Mouse (Mus musculus): ENCODE data around the gene Rbbp4. TPM values are rescaled to one million over a fixed set of nuclear protein-coding genes. Genes with fewer than 3 reads are reported as not detected.

Rbbp4 gene
- polyA plus RNA-seq, 1 experiment: 419 TPM

DNA sequence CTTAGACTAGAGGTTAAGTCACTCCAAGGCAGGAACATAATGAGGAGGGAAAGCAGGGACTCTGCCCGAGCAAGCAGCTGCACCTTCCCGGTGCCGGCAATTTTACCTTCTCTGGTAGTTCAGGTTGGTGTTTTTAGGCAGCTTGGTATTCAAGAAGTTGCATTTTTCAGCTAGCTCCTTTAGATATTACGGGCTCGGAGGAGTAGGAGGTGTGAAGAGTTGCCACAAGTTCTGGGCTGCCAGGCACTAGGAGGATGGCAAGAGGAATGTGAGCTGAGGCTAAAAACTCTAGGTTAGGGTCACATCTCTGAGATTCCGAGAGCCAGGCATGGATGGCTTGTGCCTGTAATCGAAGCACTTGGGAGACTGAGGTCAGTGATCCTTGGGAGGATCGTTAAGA, 45.5 kb downstream of the Rbbp4 start:
- Histone ChIP-seq H3K4me1 (ENCODE audit: control insufficient read depth, insufficient read depth, low read length) (peaks cover 3% of the 10 kb centered on the region), H3K9ac (ENCODE audit: low read depth, poor library complexity, severe bottlenecking) (no peak overlapping the region), H3K9me3 (replicated peaks; ENCODE audit: control insufficient read depth, insufficient read depth, low read length, poor library complexity, severe bottlenecking) (no peaks in the 10 kb centered on the region), H3K27ac (ENCODE audit: insufficient read depth, low read length) (no peak overlapping the region), H3K27me3 (ENCODE audit: control insufficient read depth, insufficient read depth, low read length, poor library complexity, severe bottlenecking) (peaks cover 5% of the 10 kb centered on the region; the same call in 1 of the 2 replicates), H3K4me3 (ENCODE audit: low read depth, low read length) (no peak overlapping the region), H3K36me3 (ENCODE audit: control insufficient read depth, insufficient read depth, low read length, poor library complexity, severe bottlenecking) (no peaks in the 10 kb centered on the region)
- TF ChIP-seq POLR2A (IDR thresholded peaks at IDR 0.05; ENCODE audit: insufficient read depth, low read length): no peak
- TF ChIP-seq EP300 (IDR thresholded peaks at IDR 0.05; ENCODE audit: insufficient read depth, low read depth, low read length): no peak
- no peak for TF ChIP-seq CTCF (IDR thresholded peaks at IDR 0.05; ENCODE audit: low read depth, low read length)

DNA sequence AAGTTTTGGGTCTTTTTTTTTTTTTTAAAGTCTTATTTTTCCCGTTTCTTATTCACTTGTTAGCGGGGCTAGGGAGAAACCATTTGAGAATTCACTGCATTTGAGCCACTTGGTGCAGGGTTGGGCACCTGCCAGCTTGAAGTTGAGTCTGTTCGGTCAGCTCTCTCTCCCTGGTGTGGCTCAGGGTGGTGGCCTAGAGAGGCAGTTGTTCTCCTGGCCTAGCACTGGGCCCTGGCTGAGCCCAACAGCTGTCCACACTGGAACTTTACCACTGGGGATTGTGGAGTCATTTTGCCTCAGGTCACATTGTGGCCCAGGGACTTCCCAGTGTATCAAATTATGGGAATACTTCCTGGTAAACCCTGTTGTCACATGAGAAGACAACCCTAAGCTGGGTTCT, 47.1 kb downstream of the Rbbp4 start:
- H3K36me3 ChIP-seq (ENCODE audit: control insufficient read depth, insufficient read depth, low read length, poor library complexity, severe bottlenecking): no peaks in the 10 kb centered on the region
- H3K9me3 ChIP-seq (replicated peaks; ENCODE audit: control insufficient read depth, insufficient read depth, low read length, poor library complexity, severe bottlenecking): no peaks in the 10 kb centered on the region
- TF ChIP-seq CTCF (IDR thresholded peaks at IDR 0.05; ENCODE audit: low read depth, low read length) (no peak), EP300 (IDR thresholded peaks at IDR 0.05; ENCODE audit: insufficient read depth, low read depth, low read length) (no peak), POLR2A (IDR thresholded peaks at IDR 0.05; ENCODE audit: insufficient read depth, low read length) (no peak)
- no peaks in the 10 kb centered on the region for H3K4me1 ChIP-seq (ENCODE audit: control insufficient read depth, insufficient read depth, low read length)
- peaks cover 5% of the 10 kb centered on the region; the same call in 1 of the 2 replicates for H3K27me3 ChIP-seq (ENCODE audit: control insufficient read depth, insufficient read depth, low read length, poor library complexity, severe bottlenecking)
- H3K4me3 ChIP-seq (ENCODE audit: low read depth, low read length): no peak overlapping the region
- peak overlapping the region; percentile 68 for H3K9ac ChIP-seq (ENCODE audit: low read depth, poor library complexity, severe bottlenecking)
- no peak overlapping the region for H3K27ac ChIP-seq (ENCODE audit: insufficient read depth, low read length)

DNA sequence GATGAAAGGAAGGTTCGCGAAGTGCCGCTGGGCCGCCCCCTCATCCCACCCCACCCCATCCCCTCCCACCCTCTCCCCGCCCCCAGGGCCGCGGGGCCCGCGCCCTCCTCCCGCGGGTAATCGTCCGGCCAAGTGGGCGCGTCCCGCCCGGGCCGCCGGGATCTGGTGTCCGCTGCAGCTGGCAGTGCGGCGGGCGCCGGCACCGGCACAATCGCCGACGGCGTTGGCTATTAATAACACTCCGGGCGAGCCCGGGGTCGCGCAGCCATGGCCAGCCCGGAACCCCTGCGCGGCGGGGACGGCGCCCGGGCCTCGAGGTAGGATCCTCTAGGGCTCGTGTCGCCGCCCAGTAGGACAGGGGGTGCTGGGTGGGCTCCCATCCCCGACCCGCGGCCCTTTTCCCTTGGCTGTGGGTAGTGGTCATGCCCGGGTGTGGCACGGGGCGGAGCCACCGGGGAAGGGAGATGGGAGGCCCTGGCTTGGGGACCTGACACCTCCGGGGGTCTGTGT, 47.6 kb downstream of the Rbbp4 start, which contains the start of gene Sync:
Gene Sync (plus strand): TSS at position 146 of the 510 bp plus-strand sequence.
- no peaks in the 10 kb centered on the region for H3K9me3 ChIP-seq (replicated peaks; ENCODE audit: control insufficient read depth, insufficient read depth, low read length, poor library complexity, severe bottlenecking)
- H3K4me1 ChIP-seq (ENCODE audit: control insufficient read depth, insufficient read depth, low read length): no peaks in the 10 kb centered on the region
- peaks cover 5% of the 10 kb centered on the region; the same call in 1 of the 2 replicates for H3K27me3 ChIP-seq (ENCODE audit: control insufficient read depth, insufficient read depth, low read length, poor library complexity, severe bottlenecking)
- H3K36me3 ChIP-seq (ENCODE audit: control insufficient read depth, insufficient read depth, low read length, poor library complexity, severe bottlenecking): no peaks in the 10 kb centered on the region
- TF ChIP-seq EP300 (IDR thresholded peaks at IDR 0.05; ENCODE audit: insufficient read depth, low read depth, low read length): no peak
- TF ChIP-seq CTCF (IDR thresholded peaks at IDR 0.05; ENCODE audit: low read depth, low read length): no peak
- TF ChIP-seq POLR2A (IDR thresholded peaks at IDR 0.05; ENCODE audit: insufficient read depth, low read length): no peak
- peak within 1 kb of the TSS; percentile 68 for H3K9ac ChIP-seq (ENCODE audit: low read depth, poor library complexity, severe bottlenecking)
- H3K27ac ChIP-seq (ENCODE audit: insufficient read depth, low read length): no peak within 1 kb of the TSS
- H3K4me3 ChIP-seq (ENCODE audit: low read depth, low read length): peak within 1 kb of the TSS; percentile 66

DNA sequence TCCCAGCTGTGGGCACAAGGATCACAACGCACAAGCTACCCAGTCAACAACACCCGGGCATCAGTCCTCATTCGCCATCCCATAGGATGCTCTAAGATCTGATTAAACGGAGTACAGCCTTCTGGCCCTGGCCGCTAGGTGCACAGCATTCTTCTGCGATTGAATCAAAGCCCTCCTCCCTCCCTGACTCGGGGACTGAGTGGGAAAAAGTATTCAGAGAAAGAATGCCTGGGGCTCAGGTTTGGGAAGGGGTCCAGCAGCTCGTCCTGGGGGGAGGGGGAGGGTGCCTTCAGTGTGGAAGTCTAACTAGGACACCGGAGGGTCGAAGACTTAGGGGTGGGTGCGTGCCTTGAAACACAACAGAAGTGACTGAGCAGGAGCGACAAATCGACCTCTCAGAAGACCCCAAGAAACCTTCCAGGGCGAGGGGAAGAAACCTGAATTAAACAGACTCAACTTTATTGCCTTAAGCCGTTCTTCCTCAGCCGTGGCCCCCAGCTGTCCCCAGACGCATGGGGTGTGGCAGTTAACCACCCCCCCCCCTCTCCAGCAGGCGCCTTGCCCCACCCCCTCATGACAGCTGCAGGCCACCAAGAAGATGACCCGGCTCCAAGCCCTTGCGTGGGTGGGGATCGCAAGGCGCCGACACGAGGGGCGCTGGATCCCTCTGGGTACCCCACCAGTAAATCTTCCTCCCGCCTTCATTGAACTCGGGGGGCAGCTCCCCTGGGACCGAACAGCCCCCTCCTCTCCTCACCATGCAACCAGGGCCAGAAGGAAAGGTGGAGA, 48.3 kb downstream of the Rbbp4 start:
- H3K4me1 ChIP-seq (ENCODE audit: control insufficient read depth, insufficient read depth, low read length): no peaks in the 10 kb centered on the region
- no peak overlapping the region for H3K27ac ChIP-seq (ENCODE audit: insufficient read depth, low read length)

DNA sequence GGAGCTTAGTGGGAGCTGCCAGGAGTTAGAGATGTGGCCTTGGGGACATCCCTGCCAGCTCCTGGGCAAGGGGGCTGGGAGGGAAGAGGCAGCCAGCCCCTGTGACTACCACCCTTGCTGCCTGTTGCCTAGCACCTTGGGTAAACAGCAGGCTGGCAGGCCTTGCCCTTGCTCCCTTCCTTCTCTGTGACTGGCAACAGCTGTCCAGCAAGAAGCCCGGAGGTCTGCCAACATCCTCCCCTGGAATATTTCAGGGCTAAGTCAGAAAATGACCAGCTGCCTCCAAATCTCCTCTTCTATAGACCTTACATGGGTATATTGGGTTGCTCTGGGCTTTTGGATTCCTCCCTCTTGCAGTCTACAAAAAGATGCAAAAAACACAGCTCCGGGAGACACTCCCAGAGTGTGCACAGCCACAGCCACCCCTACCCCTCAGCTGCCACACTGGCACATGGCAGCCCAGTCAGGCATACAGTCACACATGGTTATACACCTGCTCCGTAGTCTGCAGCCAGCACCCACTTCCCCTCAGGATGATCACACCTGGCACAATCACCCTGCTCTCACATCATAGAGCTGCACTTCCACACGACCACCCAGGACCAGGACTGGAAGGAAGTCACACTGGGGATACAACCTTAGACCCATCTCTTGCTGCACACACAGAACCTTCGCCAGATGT, 49.0 kb downstream of the Rbbp4 start:
- H3K27me3 ChIP-seq (ENCODE audit: control insufficient read depth, insufficient read depth, low read length, poor library complexity, severe bottlenecking): peaks cover 5% of the 10 kb centered on the region; the same call in 1 of the 2 replicates
- H3K36me3 ChIP-seq (ENCODE audit: control insufficient read depth, insufficient read depth, low read length, poor library complexity, severe bottlenecking): no peaks in the 10 kb centered on the region
- no peak overlapping the region for H3K9ac ChIP-seq (ENCODE audit: low read depth, poor library complexity, severe bottlenecking)
- H3K9me3 ChIP-seq (replicated peaks; ENCODE audit: control insufficient read depth, insufficient read depth, low read length, poor library complexity, severe bottlenecking): no peaks in the 10 kb centered on the region
- H3K4me1 ChIP-seq (ENCODE audit: control insufficient read depth, insufficient read depth, low read length): no peaks in the 10 kb centered on the region
- no peak overlapping the region for H3K4me3 ChIP-seq (ENCODE audit: low read depth, low read length)
- TF ChIP-seq EP300 (IDR thresholded peaks at IDR 0.05; ENCODE audit: insufficient read depth, low read depth, low read length): no peak
- TF ChIP-seq CTCF (IDR thresholded peaks at IDR 0.05; ENCODE audit: low read depth, low read length): no peak
- no peak for TF ChIP-seq POLR2A (IDR thresholded peaks at IDR 0.05; ENCODE audit: insufficient read depth, low read length)
- H3K27ac ChIP-seq (ENCODE audit: insufficient read depth, low read length): no peak overlapping the region

More for the DNA sequence above, 48.3 kb downstream of the Rbbp4 start:
- Histone ChIP-seq H3K27me3 (ENCODE audit: control insufficient read depth, insufficient read depth, low read length, poor library complexity, severe bottlenecking) (peaks cover 5% of the 10 kb centered on the region; the same call in 1 of the 2 replicates), H3K9ac (ENCODE audit: low read depth, poor library complexity, severe bottlenecking) (peak overlapping the region; percentile 68), H3K9me3 (replicated peaks; ENCODE audit: control insufficient read depth, insufficient read depth, low read length, poor library complexity, severe bottlenecking) (no peaks in the 10 kb centered on the region), H3K4me3 (ENCODE audit: low read depth, low read length) (peak overlapping the region; percentile 66), H3K36me3 (ENCODE audit: control insufficient read depth, insufficient read depth, low read length, poor library complexity, severe bottlenecking) (no peaks in the 10 kb centered on the region)
- TF ChIP-seq EP300 (IDR thresholded peaks at IDR 0.05; ENCODE audit: insufficient read depth, low read depth, low read length) (no peak), POLR2A (IDR thresholded peaks at IDR 0.05; ENCODE audit: insufficient read depth, low read length) (no peak), CTCF (IDR thresholded peaks at IDR 0.05; ENCODE audit: low read depth, low read length) (no peak)
